Mouse (Mus musculus) lung, postnatal 0 days (tissue): Measurements from ENCODE around the gene Mvd.

Experiments
- CTCF ChIP-seq: IDR thresholded peaks from 2 replicates; pipeline ENCODE4 v1.5.1; 2016; ENCODE audit warnings: antibody characterized with exemption, mild to moderate bottlenecking
- EP300 ChIP-seq: IDR thresholded peaks from 2 replicates; pipeline ENCODE4 v1.6.1; 2016; ENCODE audit warnings: antibody characterized with exemption, mild to moderate bottlenecking, control low read depth

GRCm38 (mm10) chr8:122435375-122435774 is 7.8 kb downstream of the Mvd start:
- TF ChIP-seq CTCF, result peak; percentile 57
- no peak for TF ChIP-seq EP300
